Mouse (Mus musculus) layer of hippocampus, adult 18-20 months (tissue): ENCODE data around the gene Tmprss9. TPM values are rescaled to one million over a fixed set of nuclear protein-coding genes. Genes with fewer than 3 reads are reported as not detected.

Source experiments
- DNase-seq, 2 experiments: peaks; one replicate each; pipeline ENCODE4 v3.0.0; 2022; ENCODE audit warnings: low spot score in 2 of 2
- microRNA-seq, 2 experiments: library from miRNA; unstranded; fragments of <30 nt; microRNA quantifications; one replicate each; pipeline ENCODE4 v1.2.0; 2021
- total RNA-seq, 2 experiments: library from RNA; stranded (reverse); gene quantifications; 2 replicates each; pipeline ENCODE4 v1.2.3; 2021

The Tmprss9 gene
- total RNA-seq, 2 experiments from 2014 or later: 0.40 to 0.56 TPM

- DNase-seq: no peak
Observed at GRCm38 (mm10) chr10:80935698-80936097, 64.0 kb downstream of the Tmprss9 start.

DNA sequence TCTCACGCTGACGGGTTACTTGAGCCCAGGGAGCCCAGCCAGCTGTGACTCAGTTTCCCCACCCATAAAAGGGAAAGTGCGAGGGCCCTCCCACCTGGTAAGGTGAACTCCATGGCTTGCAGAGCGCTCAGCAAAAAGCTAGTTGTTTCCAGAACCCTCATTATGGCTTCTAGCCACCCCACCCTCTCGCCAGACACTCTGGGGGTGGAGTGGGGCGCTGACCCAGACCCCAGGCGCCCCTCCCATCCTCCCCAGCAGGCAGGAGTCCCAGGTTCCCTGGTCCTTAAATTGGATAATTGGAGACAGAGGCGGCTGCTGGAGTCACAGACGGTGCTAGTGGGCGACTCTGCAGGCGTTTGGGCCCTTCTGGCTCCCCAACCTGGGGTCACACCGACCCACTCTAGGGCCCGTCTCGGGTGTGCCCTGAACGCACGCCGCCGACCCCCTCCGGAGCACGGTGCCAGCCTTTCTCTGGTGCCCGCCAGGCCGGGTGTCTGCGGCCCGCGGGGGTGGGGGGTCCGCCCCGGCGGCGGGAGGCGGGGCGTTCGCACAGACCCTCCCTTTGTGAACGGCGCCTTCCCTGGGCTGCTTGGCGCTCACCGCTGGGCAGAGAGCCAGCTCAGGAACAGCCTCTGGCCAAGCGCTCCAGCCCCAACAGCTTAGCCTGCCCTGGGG lies 64.6 kb downstream of the Tmprss9 start:
- no peak for DNase-seq

DNA sequence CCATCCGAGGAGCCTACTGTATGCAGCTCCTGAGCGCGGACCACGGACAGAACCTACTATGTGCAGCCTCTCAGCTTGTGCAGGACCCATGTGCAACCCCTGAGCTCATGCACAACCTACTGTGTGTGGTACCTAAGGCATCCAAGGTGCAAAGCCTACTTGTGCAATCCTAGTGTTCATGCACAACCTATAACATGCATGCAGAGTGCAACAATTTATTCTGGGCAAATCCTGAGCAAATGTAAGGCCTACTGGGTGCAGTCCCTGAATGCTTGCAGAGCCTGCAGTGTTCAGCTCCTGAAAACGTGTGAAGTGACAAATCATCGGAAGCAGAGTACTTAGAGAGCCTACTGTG lies 65.1 kb downstream of the Tmprss9 start:
- DNase-seq: no peak

DNA sequence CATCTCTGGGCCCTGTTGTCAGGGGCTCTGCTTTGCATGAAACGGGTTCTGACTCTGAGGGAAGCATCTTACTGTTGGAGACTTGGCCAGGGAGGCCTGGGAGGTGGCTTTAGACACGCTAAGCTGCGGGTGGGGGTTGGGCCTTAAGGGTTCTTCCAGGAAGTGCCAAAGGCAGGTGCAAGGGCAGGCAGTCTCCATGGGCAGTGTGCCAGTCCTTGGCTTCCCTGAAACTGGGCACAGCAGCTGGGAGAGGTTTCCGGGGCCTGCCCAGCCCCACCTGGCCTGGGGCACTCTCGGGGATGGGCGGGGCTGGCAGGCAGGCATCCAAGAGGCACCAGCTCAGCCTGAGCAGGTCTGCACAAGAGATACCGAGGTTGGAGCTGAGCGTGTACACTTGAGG lies 66.0 kb downstream of the Tmprss9 start:
- no peak for DNase-seq

DNA sequence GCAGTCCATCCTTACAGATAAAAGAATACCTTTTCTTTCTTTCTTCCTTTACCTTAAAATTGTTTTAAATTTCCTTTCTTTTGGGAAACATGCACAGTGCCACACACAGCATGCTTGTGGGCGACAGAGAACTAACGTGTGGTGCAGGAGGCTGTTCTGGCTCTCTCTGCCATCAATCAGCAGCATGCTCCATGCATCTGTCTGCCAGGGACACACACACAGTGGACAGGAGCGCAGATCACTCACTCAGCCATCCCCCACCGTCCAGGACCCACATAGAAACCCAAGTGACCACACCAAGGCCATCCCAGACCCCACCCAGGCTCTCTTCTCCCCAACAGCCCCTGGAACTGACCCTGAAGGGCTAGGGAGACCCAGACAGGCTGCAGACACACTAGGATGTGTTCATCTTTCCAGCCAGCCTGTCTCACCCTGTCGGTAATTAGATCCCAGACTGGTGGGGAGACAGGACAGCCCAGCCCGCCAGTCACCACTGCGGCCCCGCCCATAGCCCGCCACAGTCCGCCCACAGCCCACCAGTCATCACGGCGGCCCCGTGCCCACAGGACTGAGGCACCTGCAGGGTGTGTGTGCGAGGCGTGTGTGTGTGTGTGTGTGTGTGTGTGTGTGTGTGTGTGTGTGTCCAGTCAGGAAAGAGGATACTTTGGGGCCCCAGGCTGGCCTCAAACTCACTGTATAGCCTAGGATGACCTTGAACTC lies 67.3 kb downstream of the Tmprss9 start:
- DNase-seq: no peak

DNA sequence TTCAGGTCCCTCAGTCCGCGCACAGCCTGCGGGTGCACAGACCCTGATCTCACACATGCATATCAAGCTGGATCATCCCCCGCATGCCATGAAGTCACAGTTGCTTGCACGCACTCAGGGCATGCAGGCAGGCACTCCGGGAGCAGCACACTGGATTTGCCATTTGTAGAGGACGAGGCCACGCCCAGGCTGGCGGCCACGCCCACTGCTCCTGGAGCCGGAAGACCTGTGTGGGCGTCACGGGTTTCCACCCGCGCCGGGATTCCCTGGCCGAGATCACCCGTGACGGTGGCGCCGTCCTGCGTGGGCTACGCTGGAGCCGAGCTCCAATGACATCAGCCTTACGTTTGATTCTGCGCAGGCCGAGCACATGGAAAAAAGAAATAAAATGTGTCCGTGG lies 68.0 kb downstream of the Tmprss9 start:
- DNase-seq: peak; percentile 58 to 79

DNA sequence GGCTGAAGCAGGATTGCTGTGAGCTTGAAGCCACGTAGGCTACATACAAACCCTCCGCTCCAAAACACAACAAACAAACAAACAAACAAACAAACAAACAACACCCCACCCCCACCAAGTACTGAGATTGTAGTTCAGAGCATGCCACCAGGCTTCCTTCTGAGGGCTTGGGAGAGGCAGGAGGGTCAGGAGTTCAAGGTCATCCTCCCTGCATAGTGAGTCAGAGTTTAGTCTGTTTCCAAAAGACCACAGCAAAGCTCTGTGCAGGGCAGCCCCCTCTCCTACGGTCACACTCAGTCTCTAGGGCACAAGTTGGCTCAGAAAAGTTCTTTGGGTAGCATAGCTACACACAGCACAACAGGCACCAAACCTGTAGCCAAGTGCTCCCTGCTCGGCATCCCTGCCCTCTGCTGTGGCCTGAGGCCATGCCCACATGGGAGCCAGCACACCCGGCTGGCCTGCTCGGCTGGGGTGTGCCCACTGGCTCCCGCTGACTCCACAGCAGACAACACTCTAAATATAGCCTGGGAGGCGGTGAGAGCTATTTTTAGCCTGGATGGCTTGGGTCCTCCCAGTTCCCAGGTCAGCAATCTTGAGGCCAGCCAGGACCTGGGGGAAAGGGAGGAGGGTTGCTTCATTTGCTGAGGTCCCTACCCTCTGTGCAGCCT lies 68.8 kb downstream of the Tmprss9 start:
- DNase-seq: no peak

- DNase-seq: no peak
Observed at GRCm38 (mm10) chr10:80940988-80941347, 69.3 kb downstream of the Tmprss9 start.

DNA sequence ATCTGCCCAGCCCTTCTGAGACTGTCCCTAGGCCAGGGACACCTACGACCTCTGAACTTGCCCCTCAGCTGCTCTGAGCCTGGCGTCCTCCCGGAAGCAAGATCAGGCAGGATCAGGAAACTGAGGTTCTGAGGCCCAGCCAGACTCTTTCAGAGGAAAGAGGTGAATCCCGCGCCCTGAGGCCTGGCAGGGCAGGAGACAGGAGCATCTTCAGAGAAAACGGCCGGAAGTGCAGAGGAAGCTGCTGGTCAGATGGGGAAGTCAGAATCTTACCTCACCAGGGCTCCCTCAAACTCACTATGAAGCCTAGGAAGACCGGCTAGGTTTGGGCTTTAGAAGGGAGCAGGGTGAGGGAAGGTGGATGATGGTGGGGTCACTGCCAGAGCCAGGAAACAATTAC lies 71.3 kb downstream of the Tmprss9 start:
- no peak for DNase-seq

- DNase-seq: no peak
Observed at GRCm38 (mm10) chr10:80943701-80944100, 72.1 kb downstream of the Tmprss9 start.

GRCm38 (mm10) chr10:80944231-80944630 lies 72.6 kb downstream of the Tmprss9 start:
- DNase-seq: no peak

DNA sequence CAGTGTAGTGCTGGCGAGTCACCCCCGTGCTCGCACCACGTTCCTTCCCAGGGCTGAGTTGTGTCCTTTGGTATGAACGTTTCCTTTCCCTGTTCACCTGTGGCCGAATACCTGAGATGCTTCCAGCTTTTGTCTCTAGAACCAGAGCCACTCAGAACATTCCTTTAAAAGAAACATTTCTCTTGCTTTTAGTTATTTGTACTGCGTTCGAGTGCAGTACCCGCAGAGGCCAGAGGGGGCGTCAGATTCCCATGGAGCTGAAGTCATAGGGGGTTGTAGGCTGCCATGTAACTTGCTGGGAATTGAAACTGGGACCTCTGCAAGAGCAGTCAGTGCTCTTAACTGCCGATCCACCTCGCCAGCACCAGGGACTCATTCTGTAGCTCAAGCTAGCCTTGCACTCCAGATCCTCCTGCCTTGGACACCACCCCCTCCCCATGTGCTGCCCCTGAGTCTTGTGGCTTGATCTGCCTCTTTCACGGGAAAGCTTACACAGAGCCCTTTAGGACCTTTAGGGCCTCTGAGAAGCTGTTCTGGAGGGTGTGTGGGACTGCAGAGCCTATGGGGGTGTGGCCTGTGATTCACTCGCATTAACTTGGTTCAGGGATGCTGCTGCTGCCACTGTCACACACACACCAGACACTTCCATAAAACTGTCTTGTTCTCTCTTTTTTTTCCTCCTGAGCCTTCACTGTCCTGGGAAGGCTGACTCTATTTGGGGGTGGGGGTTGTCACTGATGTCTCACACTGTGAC lies 75.2 kb downstream of the Tmprss9 start:
- DNase-seq: no peak

- no peak for DNase-seq
Observed at GRCm38 (mm10) chr10:80947802-80948201, 76.2 kb downstream of the Tmprss9 start.

DNA sequence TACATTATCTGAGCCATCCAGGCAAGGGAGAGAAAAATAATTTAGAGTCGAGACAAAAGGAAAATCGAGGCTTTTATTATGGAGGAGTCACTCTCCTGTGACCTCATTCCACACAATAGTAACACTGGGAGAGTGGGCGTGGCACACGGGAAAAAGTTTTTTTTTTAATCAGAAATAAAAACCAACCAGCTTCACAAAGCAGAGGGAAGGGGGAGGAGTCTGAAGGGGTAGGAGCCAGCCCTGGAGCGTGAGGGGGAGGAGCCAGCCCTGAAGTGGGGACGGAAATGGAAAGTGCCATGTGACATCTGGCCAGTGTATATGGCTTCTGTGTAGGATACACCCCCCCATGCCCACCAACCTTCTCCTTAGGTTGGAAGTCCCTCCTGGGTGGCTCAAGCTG lies 76.9 kb downstream of the Tmprss9 start:
- DNase-seq: no peak

DNA sequence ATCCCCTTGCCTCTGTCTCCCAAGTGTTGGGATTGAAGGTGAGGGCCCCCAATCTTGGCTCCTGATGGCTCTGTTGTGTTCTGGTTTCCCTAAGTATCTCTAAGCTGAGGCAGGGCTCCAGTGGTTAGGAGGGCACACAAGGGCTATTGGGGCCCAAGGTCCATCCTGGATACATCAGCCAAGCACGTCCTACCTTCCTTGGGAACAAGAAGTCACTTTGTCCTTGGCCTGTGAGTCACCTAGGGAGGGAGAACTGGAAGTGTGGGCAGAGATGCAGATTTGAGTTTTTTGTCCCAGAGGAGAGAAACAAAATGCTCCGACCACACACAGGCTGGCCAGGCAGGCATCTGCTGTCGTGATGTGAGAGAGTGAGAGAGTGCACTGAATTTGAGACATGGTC lies 77.4 kb downstream of the Tmprss9 start:
- DNase-seq: no peak

Small RNAs within 50 kb of the gene (microRNA-seq; reads per million reads assigned to microRNA genes)
- 3.2 to 4.7 reads per million in 2 experiments for gene Mir1982

Other genes starting within 250 kb of the Tmprss9 start
- gene Csnk1g2, start 249.0 kb upstream of the Tmprss9 start, total RNA-seq: 100 to 1,000 TPM; 230 to 247 TPM
- gene Btbd2, start 214.8 kb upstream of the Tmprss9 start, total RNA-seq: 100 to 1,000 TPM; 110 to 114 TPM
- gene Mknk2, start 193.7 kb upstream of the Tmprss9 start, total RNA-seq: 10 to 100 TPM; 44.7 to 46.1 TPM
- 10 to 100 TPM; 13.2 to 13.5 TPM for gene Mob3a, start 169.9 kb upstream of the Tmprss9 start, total RNA-seq
- gene Izumo4, start 169.7 kb upstream of the Tmprss9 start, total RNA-seq: 10 to 100 TPM; 52.5 to 54.7 TPM
- 100 to 1,000 TPM; 138 TPM for gene Ap3d1, start 129.6 kb upstream of the Tmprss9 start, total RNA-seq
- 10 to 100 TPM; 40.6 to 49.6 TPM for gene Dot1l, start 116.6 kb upstream of the Tmprss9 start, total RNA-seq
- 10 to 100 TPM; 52.3 to 57.3 TPM for gene Sf3a2, start 73.7 kb upstream of the Tmprss9 start, total RNA-seq
- 10 to 100 TPM; 63.3 to 71.2 TPM for gene Plekhj1, start 73.2 kb upstream of the Tmprss9 start, total RNA-seq
- 1 to 10 TPM; 3.3 to 3.6 TPM for gene Amh, start 66.6 kb upstream of the Tmprss9 start, total RNA-seq
- 1 to 10 TPM; 2.2 to 3.0 TPM for gene Jsrp1, start 58.4 kb upstream of the Tmprss9 start, total RNA-seq
- 100 to 1,000 TPM; 518 to 519 TPM for gene Oaz1, start 45.2 kb upstream of the Tmprss9 start, total RNA-seq
- gene Lingo3, start 27.8 kb upstream of the Tmprss9 start, total RNA-seq: 10 to 100 TPM; 42.7 to 51.6 TPM
- 10 to 100 TPM; 41.4 to 50.4 TPM for gene Lsm7, start 16.6 kb upstream of the Tmprss9 start, total RNA-seq
- gene Sppl2b, start 16.6 kb upstream of the Tmprss9 start, total RNA-seq: 10 to 100 TPM; 46.4 to 55.6 TPM
- 100 to 1,000 TPM; 136 to 144 TPM for gene Timm13, start 29.1 kb downstream of the Tmprss9 start, total RNA-seq
- 10 to 100 TPM; 19.5 to 22.3 TPM for gene Lmnb2, start 46.4 kb downstream of the Tmprss9 start, total RNA-seq
- 10 to 100 TPM; 24.9 to 28.1 TPM for gene Gadd45b, start 58.2 kb downstream of the Tmprss9 start, total RNA-seq
- gene Gng7, start 143.1 kb downstream of the Tmprss9 start, total RNA-seq: 100 to 1,000 TPM; 166 to 173 TPM
- 10 to 100 TPM; 96.6 to 98.2 TPM for gene Diras1, start 153.8 kb downstream of the Tmprss9 start, total RNA-seq
- 10 to 100 TPM; 62.1 to 64.4 TPM for gene Slc39a3, start 165.6 kb downstream of the Tmprss9 start, total RNA-seq
- 100 to 1,000 TPM; 180 to 183 TPM for gene Sgta, start 188.3 kb downstream of the Tmprss9 start, total RNA-seq
- 10 to 100 TPM; 50.5 to 50.6 TPM for gene Thop1, start 198.2 kb downstream of the Tmprss9 start, total RNA-seq
- under 1 TPM; 0.57 to 0.63 TPM for gene Creb3l3, start 227.0 kb downstream of the Tmprss9 start, total RNA-seq
- gene Map2k2, start 234.1 kb downstream of the Tmprss9 start, total RNA-seq: 100 to 1,000 TPM; 130 to 136 TPM